Mouse (Mus musculus) kidney, embryonic 14.5 days (tissue): Measurements from ENCODE around the gene Rrp9. TPM values are rescaled to one million over a fixed set of nuclear protein-coding genes. Genes with fewer than 3 reads are reported as not detected.
"Not testable (repeated sequence)": the region's sequence is repeated elsewhere in the genome, so short reads cannot be mapped to it uniquely, and the experiment has no call there.

Experiments
- ATAC-seq: fragments of 200-750 bp; cut with Nextera tagmentation; 2 replicates; pipeline ENCODE4 v1.8.0; 2017; ENCODE audit warnings: moderate number of reproducible peaks, mild to moderate bottlenecking, moderate TSS enrichment, moderate library complexity; ENCODE audit not compliant: low FRiP score, low TSS enrichment
- H3K27ac ChIP-seq: fragments of 300-500 bp; sonication (generic); 2 replicates; pipeline ENCODE4 v1.5.1; 2014; ENCODE audit warnings: low read depth, mild to moderate bottlenecking, low read length, moderate library complexity, mixed read lengths
- H3K27me3 ChIP-seq: fragments of 300-500 bp; sonication (generic); 2 replicates; pipeline ENCODE4 v1.6.1; 2014; ENCODE audit warnings: mild to moderate bottlenecking, low read length; ENCODE audit not compliant: control insufficient read depth, insufficient read depth
- H3K36me3 ChIP-seq: fragments of 300-500 bp; sonication (generic); 2 replicates; pipeline ENCODE4 v1.6.1; 2014; ENCODE audit warnings: low read length, mixed read lengths; ENCODE audit not compliant: control insufficient read depth, insufficient read depth
- H3K4me1 ChIP-seq: fragments of 300-500 bp; sonication (generic); 2 replicates; pipeline ENCODE4 v1.6.1; 2014; ENCODE audit warnings: low read length, mixed read lengths; ENCODE audit not compliant: control insufficient read depth, insufficient read depth
- H3K4me2 ChIP-seq: fragments of 300-500 bp; sonication (generic); replicated peaks from 2 replicates; pipeline ENCODE4 v1.6.1; 2014; ENCODE audit warnings: low read depth, mild to moderate bottlenecking, low read length
- H3K4me3 ChIP-seq: fragments of 300-500 bp; sonication (generic); 2 replicates; pipeline ENCODE4 v1.5.1; 2014; ENCODE audit warnings: mild to moderate bottlenecking, low read length
- H3K9ac ChIP-seq: fragments of 300-500 bp; sonication (generic); 2 replicates; pipeline ENCODE4 v1.6.1; 2014; ENCODE audit warnings: low read depth, mild to moderate bottlenecking, low read length, moderate library complexity
- H3K9me3 ChIP-seq: fragments of 300-500 bp; sonication (generic); 2 replicates; pipeline ENCODE4 v1.6.1; 2016; ENCODE audit warnings: low read length; ENCODE audit not compliant: control insufficient read depth
- WGBS: fragments of 180-500 bp; shearing (Covaris S2); extraction: QIAGEN DNeasy Blood & Tissue Kit; methylation state at CpG from one replicate; pipeline ENCODE4 v1.1.7; 2014; 5-methylcytosine and 5-hydroxymethylcytosine counted together
- polyA plus RNA-seq: library from polyadenylated mRNA; unstranded; fragments of >200 nt; fragmentation: Nextera tagmentation; extraction: Ambion mirVana; gene quantifications from 2 replicates; pipeline ENCODE4 v1.2.1, GENCODE M21; 2014

Rrp9 gene
- polyA plus RNA-seq, 1 experiment from 2014 or later = 49.3 TPM

DNA sequence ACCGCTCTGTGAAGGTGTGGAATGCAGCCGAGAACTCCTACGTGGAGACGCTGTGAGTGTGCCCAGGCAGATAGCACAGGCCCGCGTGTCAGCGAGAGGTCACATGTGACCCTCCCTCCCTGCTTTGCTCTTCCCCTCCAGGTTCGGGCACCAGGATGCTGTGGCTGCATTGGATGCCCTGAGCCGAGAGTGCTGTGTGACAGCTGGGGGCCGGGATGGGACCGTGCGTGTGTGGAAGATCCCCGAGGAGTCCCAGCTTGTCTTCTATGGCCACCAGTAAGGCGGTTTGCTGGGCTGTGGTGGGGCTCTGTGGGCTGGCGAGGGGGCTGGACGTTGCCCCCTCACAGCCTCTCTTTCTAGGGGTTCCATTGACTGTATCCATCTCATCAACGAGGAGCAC, 7.8 kb downstream of the Rrp9 start:
- Histone ChIP-seq H3K36me3 (peaks cover 54% of the 10 kb centered on the region), H3K9me3 (no peaks in the 10 kb centered on the region), H3K27ac (no peak overlapping the region), H3K27me3 (no peaks in the 10 kb centered on the region), H3K4me1 (no peaks in the 10 kb centered on the region), H3K4me2 (no peak overlapping the region), H3K9ac (no peak overlapping the region), H3K4me3 (no peak overlapping the region)
- 92% methylated on average over 17 of the region's 17 CpGs for WGBS
- no peak for ATAC-seq

- peaks cover 54% of the 10 kb centered on the region for H3K36me3 ChIP-seq
- 81% methylated on average over 10 of the region's 10 CpGs for WGBS
Observed at GRCm38 (mm10) chr9:106485076-106485475, 9.3 kb downstream of the Rrp9 start.

DNA sequence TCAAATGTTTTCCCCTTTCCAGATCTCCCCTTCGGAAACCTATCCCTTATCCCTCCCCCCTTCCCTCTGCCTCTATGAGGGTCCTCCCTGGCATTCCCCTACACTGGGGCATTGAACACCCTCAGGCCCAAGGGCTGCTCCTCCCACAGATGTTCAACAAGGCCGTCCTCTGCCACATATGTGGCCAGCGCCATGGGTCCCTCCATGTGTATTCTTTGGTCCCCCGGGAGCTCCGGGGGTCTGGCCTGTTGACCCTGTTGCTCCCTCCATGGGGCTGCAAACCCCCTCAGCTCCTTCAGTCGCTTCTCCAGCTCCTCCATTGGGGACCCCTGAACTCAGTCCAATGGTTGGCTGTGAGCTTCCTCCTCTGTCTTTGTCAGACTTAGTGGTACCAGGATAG, 11.8 kb downstream of the Rrp9 start:
- H3K9ac ChIP-seq, H3K27me3 ChIP-seq, H3K27ac ChIP-seq, H3K4me3 ChIP-seq, H3K4me2 ChIP-seq, H3K9me3 ChIP-seq, ATAC-seq, H3K4me1 ChIP-seq: not testable (repeated sequence)
- WGBS = 82% methylated on average over 6 of the region's 6 CpGs
- peaks cover 35% of the 10 kb centered on the region for H3K36me3 ChIP-seq

More at GRCm38 (mm10) chr9:106485076-106485475, 9.3 kb downstream of the Rrp9 start:
- ATAC-seq = no peak
- Histone ChIP-seq H3K9me3 (no peaks in the 10 kb centered on the region), H3K9ac (no peak overlapping the region), H3K4me1 (no peaks in the 10 kb centered on the region), H3K27me3 (no peaks in the 10 kb centered on the region), H3K4me3 (no peak overlapping the region), H3K27ac (no peak overlapping the region), H3K4me2 (no peak overlapping the region)

GRCm38 (mm10) chr9:106499667-106500066, 23.9 kb downstream of the Rrp9 start, which contains the start of gene Iqcf1:
Gene Iqcf1, plus strand, starts transcription at chr9:106499967.
- no peak within 1 kb of the TSS for H3K4me3 ChIP-seq
- no peak within 1 kb of the TSS for H3K27ac ChIP-seq
- H3K9me3 ChIP-seq = no peaks in the 10 kb centered on the region
- H3K9ac ChIP-seq = no peak within 1 kb of the TSS
- no peak for ATAC-seq
- no peak within 1 kb of the TSS for H3K4me2 ChIP-seq
- WGBS = 92% methylated on average over 6 of the region's 6 CpGs
- H3K36me3 ChIP-seq = no peaks in the 10 kb centered on the region
- H3K27me3 ChIP-seq = no peaks in the 10 kb centered on the region
- H3K4me1 ChIP-seq = no peaks in the 10 kb centered on the region

GRCm38 (mm10) chr9:106501846-106502245, 26.1 kb downstream of the Rrp9 start:
- 89% methylated on average over 22 of the region's 22 CpGs for WGBS
- H3K4me2 ChIP-seq = no peak overlapping the region

DNA sequence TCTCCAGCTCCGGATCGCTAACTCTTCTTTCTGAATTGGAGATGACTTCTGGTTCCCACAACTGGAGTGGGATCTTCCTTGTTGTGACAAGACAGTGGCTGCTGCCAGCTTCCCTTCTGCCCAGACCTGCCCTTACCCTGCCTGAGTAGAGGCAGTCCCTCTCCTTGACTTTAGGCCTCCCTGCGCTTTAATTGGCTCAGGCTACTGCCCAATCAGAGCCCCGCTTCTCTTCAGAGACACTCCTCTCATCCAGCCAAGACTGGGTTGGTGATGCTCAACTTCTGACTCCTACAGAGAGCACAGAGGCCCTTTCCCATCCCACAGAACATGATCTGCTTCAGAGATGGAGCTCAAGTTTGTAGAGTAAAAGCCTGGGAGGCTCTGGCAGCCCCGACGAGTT, 28.5 kb downstream of the Rrp9 start:
- H3K4me3 ChIP-seq = no peak overlapping the region

More at GRCm38 (mm10) chr9:106501846-106502245, 26.1 kb downstream of the Rrp9 start:
- Histone ChIP-seq H3K27me3 (no peaks in the 10 kb centered on the region), H3K27ac (no peak overlapping the region), H3K9me3 (no peaks in the 10 kb centered on the region), H3K9ac (no peak overlapping the region), H3K4me1 (no peaks in the 10 kb centered on the region), H3K36me3 (no peaks in the 10 kb centered on the region), H3K4me3 (no peak overlapping the region)
- ATAC-seq = no peak

DNA sequence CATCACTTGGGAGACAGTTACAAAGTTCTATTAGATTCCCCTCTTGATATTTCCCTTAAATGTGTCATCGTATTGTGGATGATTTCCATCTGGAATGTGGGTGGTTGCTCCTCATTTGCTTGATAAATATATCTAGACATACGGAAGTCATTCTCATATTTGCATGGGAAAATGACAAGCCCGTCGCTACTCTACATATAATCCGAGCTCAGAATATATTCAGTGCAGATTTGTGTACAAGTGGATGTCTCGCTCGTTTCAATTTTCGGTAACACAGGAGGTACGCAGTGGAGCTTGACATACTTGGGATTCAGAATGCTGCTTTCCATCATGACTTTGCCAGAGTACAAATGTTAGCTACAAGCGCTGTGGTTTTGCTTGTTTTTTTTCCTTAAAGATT, 33.6 kb downstream of the Rrp9 start:
- no peaks in the 10 kb centered on the region for H3K27me3 ChIP-seq
- no peak for ATAC-seq
- WGBS = 94% methylated on average over 10 of the region's 10 CpGs
- H3K4me3 ChIP-seq = no peak overlapping the region
- H3K9ac ChIP-seq = no peak overlapping the region
- no peaks in the 10 kb centered on the region for H3K4me1 ChIP-seq
- H3K36me3 ChIP-seq = no peaks in the 10 kb centered on the region
- no peak overlapping the region for H3K4me2 ChIP-seq
- H3K27ac ChIP-seq = no peak overlapping the region
- H3K9me3 ChIP-seq = no peaks in the 10 kb centered on the region

More for the DNA sequence above, 28.5 kb downstream of the Rrp9 start:
- Histone ChIP-seq H3K9ac (no peak overlapping the region), H3K36me3 (no peaks in the 10 kb centered on the region), H3K27ac (no peak overlapping the region), H3K4me2 (no peak overlapping the region), H3K27me3 (no peaks in the 10 kb centered on the region), H3K4me1 (no peaks in the 10 kb centered on the region), H3K9me3 (no peaks in the 10 kb centered on the region)
- ATAC-seq = no peak
- WGBS = 75% methylated on average over 6 of the region's 6 CpGs

DNA sequence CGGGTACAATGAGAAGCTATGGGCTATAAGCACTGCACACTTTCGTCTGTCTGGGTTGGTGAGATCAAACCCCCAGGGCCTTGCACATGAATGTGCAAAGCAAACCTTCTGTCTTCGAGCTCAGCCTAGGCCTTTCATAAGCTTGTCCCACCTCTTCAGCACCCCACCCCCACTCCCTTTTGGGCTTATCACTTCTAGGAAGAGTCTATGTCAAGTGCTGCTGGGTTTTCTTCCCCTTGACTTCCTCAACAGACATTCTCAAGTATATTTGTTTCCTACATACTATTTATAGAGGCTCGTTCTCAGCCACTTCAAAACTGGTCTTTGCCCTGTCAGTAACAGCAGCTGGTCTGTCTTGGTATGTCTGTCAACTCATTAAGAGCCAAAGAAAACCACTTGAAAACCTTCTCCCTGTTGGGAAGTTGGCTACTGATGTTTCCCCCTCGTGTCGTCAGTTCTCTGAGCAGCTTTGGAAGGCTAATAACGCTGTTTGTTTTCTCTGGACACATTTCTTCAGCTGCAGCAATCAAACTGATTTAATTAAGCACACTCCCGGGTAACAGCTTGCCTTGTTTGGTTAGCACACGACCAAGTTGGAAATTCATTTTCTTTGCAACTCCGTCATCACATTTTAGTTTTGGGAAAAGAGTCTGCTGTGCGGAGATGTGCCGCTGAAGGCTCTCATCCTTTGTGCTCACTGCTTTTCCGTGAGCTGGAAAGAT, 37.1 kb downstream of the Rrp9 start:
- Histone ChIP-seq H3K4me1 (no peaks in the 10 kb centered on the region), H3K27me3 (no peaks in the 10 kb centered on the region), H3K4me3 (no peak overlapping the region), H3K36me3 (no peaks in the 10 kb centered on the region), H3K9ac (no peak overlapping the region), H3K9me3 (no peaks in the 10 kb centered on the region), H3K27ac (no peak overlapping the region), H3K4me2 (no peak overlapping the region)
- 56% methylated on average over 13 of the region's 13 CpGs for WGBS
- no peak for ATAC-seq

GRCm38 (mm10) chr9:106513566-106513965, 37.8 kb downstream of the Rrp9 start:
- H3K4me3 ChIP-seq = no peak overlapping the region
- H3K27ac ChIP-seq = no peak overlapping the region
- H3K36me3 ChIP-seq = no peaks in the 10 kb centered on the region
- 83% methylated on average over 6 of the region's 6 CpGs for WGBS
- H3K4me2 ChIP-seq = no peak overlapping the region
- no peak overlapping the region for H3K9ac ChIP-seq
- no peaks in the 10 kb centered on the region for H3K4me1 ChIP-seq
- ATAC-seq = no peak
- H3K9me3 ChIP-seq = no peaks in the 10 kb centered on the region
- H3K27me3 ChIP-seq = no peaks in the 10 kb centered on the region
